Comparison of ENCODE assay signal across 15 mouse cellular contexts in the genomic region with DNA sequence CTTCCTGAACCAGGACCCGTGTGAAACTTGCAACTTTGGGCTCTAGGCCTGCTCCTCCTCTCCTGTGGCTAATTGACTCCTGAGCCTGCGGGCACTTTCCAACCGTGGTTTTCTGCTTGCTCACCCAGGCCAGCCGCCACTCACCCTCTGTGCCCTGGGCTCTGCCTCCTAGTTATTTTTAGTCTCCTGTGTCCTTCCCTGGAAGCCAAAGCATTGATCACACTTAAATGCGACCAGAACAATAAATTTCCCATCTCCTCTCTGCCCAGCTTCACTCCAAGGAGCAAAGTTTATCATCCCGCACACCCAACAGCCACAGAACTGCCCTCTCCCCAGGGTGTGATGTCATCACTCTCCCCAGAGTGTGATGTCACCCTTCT. TPM values are rescaled to one million over a fixed set of nuclear protein-coding genes. Genes with fewer than 3 reads are reported as not detected.
DNase-seq lines count a peak whose midpoint lies in the region; ATAC-seq lines count a peak whose summit lies in the region.
"Had no signal": no experiment of that assay in that cellular context is flagged by ENCODE, and none has a peak within 500 bp of the region (broad histone marks: within the 10 kb centered on the region; RNA-seq: fewer than 3 reads in every experiment).

No protein-coding gene starts in this region.

- peak; percentile 30 for DNase-seq in gastrocnemius, adult 18-20 months (ENCODE audit: low spot score)
- DNase-seq in gastrocnemius, postnatal 25 days = no peak
- peak; percentile 41 for DNase-seq in NIH3T3 (ENCODE audit: low read depth)
- DNase-seq in thymus, postnatal 4 days = no peak
- DNase-seq: B cell, adult 2 months; liver, embryonic 13.5 days; lung, postnatal 4 days; spleen, adult 18-20 months; thymus, adult 2 months had no signal

- no peak overlapping the region for H3K4me3 ChIP-seq in forebrain, embryonic 15.5 days
- H3K4me3 ChIP-seq in midbrain, embryonic 15.5 days = no peak overlapping the region
- no peak overlapping the region for H3K4me3 ChIP-seq in liver, embryonic 12.5 days
- H3K4me3 ChIP-seq: erythroblast, embryonic 14.5 days; kidney, embryonic 15.5 days; liver, embryonic 13.5 days had no signal

- peak overlapping the region; percentile 83; the same call in 1 of the 2 replicates for H3K27ac ChIP-seq in forebrain, embryonic 15.5 days (replicated peaks)
- peak overlapping the region; percentile 68 for H3K27ac ChIP-seq in midbrain, embryonic 15.5 days
- H3K27ac ChIP-seq in liver, embryonic 12.5 days = no peak overlapping the region
- H3K27ac ChIP-seq: kidney, embryonic 15.5 days; liver, embryonic 13.5 days had no signal

- H3K9ac ChIP-seq in forebrain, embryonic 15.5 days (replicated peaks) = no peak overlapping the region
- no peak overlapping the region for H3K9ac ChIP-seq in midbrain, embryonic 15.5 days
- H3K9ac ChIP-seq in liver, embryonic 12.5 days = no peak overlapping the region
- H3K9ac ChIP-seq: kidney, embryonic 15.5 days; liver, embryonic 13.5 days had no signal

- H3K4me1 ChIP-seq in forebrain, embryonic 15.5 days = peaks cover 20% of the 10 kb centered on the region
- peaks cover 19% of the 10 kb centered on the region for H3K4me1 ChIP-seq in midbrain, embryonic 15.5 days
- H3K4me1 ChIP-seq in liver, embryonic 12.5 days = no peaks in the 10 kb centered on the region
- H3K4me1 ChIP-seq: liver, embryonic 13.5 days had no signal

- H3K9me3 ChIP-seq in forebrain, embryonic 15.5 days = no peaks in the 10 kb centered on the region
- no peaks in the 10 kb centered on the region for H3K9me3 ChIP-seq in midbrain, embryonic 15.5 days
- H3K9me3 ChIP-seq in liver, embryonic 12.5 days (replicated peaks) = no peaks in the 10 kb centered on the region
- H3K9me3 ChIP-seq: kidney, embryonic 15.5 days; liver, embryonic 13.5 days had no signal

- H3K36me3 ChIP-seq in forebrain, embryonic 15.5 days = no peaks in the 10 kb centered on the region
- H3K36me3 ChIP-seq in midbrain, embryonic 15.5 days (replicated peaks) = no peaks in the 10 kb centered on the region
- H3K36me3 ChIP-seq in liver, embryonic 12.5 days = no peaks in the 10 kb centered on the region
- H3K36me3 ChIP-seq: kidney, embryonic 15.5 days; liver, embryonic 13.5 days had no signal

- no peaks in the 10 kb centered on the region for H3K27me3 ChIP-seq in forebrain, embryonic 15.5 days
- H3K27me3 ChIP-seq in midbrain, embryonic 15.5 days (replicated peaks) = no peaks in the 10 kb centered on the region
- H3K27me3 ChIP-seq in liver, embryonic 12.5 days (replicated peaks) = peaks cover 42% of the 10 kb centered on the region

- no peak for ATAC-seq in forebrain, embryonic 15.5 days (replicated peaks)
- no peak for ATAC-seq in midbrain, embryonic 15.5 days (replicated peaks)
- ATAC-seq in monocyte, adult 5-6 weeks (replicated peaks; ENCODE audit: insufficient number of reproducible peaks, low FRiP score, low TSS enrichment, poor library complexity, severe bottlenecking) = no peak
- ATAC-seq in liver, embryonic 12.5 days = no peak

- WGBS in forebrain, embryonic 15.5 days = 7% methylated on average over 6 of the region's 6 CpGs
- 12% methylated on average over 6 of the region's 6 CpGs for whole genome bisulfite sequencing in midbrain, embryonic 15.5 days
- WGBS in liver, embryonic 12.5 days (ENCODE audit: insufficient replicate concordance) = 24% methylated on average over 6 of the region's 6 CpGs

- H3K4me2 ChIP-seq in forebrain, embryonic 15.5 days (replicated peaks) = no peak overlapping the region
- no peak overlapping the region for H3K4me2 ChIP-seq in midbrain, embryonic 15.5 days
- no peak overlapping the region for H3K4me2 ChIP-seq in liver, embryonic 12.5 days
- H3K4me2 ChIP-seq: kidney, embryonic 15.5 days; liver, embryonic 13.5 days had no signal

RNA-seq across cellular contexts. Expression of a gene that starts 35.6 kb away (rescaled TPM):
- total RNA-seq in gastrocnemius, adult 18-20 months (2021) = 1 to 10 TPM; 4.2 to 5.1 TPM
- 1 to 10 TPM; 6.9 to 7.1 TPM for total RNA-seq in gastrocnemius, postnatal 25 days (2021)
- polyA plus RNA-seq in forebrain, embryonic 15.5 days (2015; fragmentation: Nextera tagmentation; extraction: Ambion mirVana) = 20.4 and 23.3 TPM in 2 replicates
- polyA plus RNA-seq in midbrain, embryonic 15.5 days (2015; fragmentation: Nextera tagmentation; extraction: Ambion mirVana) = 9.2 and 10.8 TPM in 2 replicates
- total RNA-seq in monocyte, adult 5-6 weeks (2017) = not detected in 3 replicates
- polyA plus RNA-seq in liver, embryonic 12.5 days (2016; fragmentation: Nextera tagmentation; extraction: Ambion mirVana) = 0.18 and 0.29 TPM in 2 replicates
- polyA plus RNA-seq: erythroblast, embryonic 14.5 days had no signal

RNA-seq across cellular contexts. Expression of a gene that starts 41.5 kb away (rescaled TPM):
- 10 to 100 TPM; 34.3 to 35.0 TPM for total RNA-seq in gastrocnemius, adult 18-20 months (2021)
- 10 to 100 TPM; 28.9 to 30.8 TPM for total RNA-seq in gastrocnemius, postnatal 25 days (2021)
- 33.9 and 37.9 TPM in 2 replicates for polyA plus RNA-seq in forebrain, embryonic 15.5 days (2015; fragmentation: Nextera tagmentation; extraction: Ambion mirVana)
- 33.9 and 37.4 TPM in 2 replicates for polyA plus RNA-seq in midbrain, embryonic 15.5 days (2015; fragmentation: Nextera tagmentation; extraction: Ambion mirVana)
- total RNA-seq in monocyte, adult 5-6 weeks (2017) = 4.8 to 8.8 TPM (median 8.3 TPM) in 3 replicates
- 11.3 and 12.0 TPM in 2 replicates for polyA plus RNA-seq in liver, embryonic 12.5 days (2016; fragmentation: Nextera tagmentation; extraction: Ambion mirVana)

RNA-seq across cellular contexts. Expression of a gene that starts 46.7 kb away (rescaled TPM):
- 10 to 100 TPM; 55.4 to 55.5 TPM for total RNA-seq in gastrocnemius, adult 18-20 months (2021)
- 10 to 100 TPM; 48.3 to 54.5 TPM for total RNA-seq in gastrocnemius, postnatal 25 days (2021)
- polyA plus RNA-seq in forebrain, embryonic 15.5 days (2015; fragmentation: Nextera tagmentation; extraction: Ambion mirVana) = 231 and 236 TPM in 2 replicates
- polyA plus RNA-seq in midbrain, embryonic 15.5 days (2015; fragmentation: Nextera tagmentation; extraction: Ambion mirVana) = 183 and 194 TPM in 2 replicates
- total RNA-seq in monocyte, adult 5-6 weeks (2017) = 195 to 258 TPM (median 204 TPM) in 3 replicates
- 143 TPM in 2 replicates for polyA plus RNA-seq in liver, embryonic 12.5 days (2016; fragmentation: Nextera tagmentation; extraction: Ambion mirVana)

Comparison
In these comparisons a context has a peak if more than half of its experiments do, and no peak if none do; other contexts are left out.
1. DNase-seq: peak in gastrocnemius, adult 18-20 months (single experiment) and NIH3T3 (single experiment); none in gastrocnemius, postnatal 25 days (single experiment) and thymus, postnatal 4 days (single experiment).